ENCODE assay signal across 12 mouse cellular contexts in genomic region chr5:77532261-77533015, GRCm38 (mm10).
DNase-seq lines count a peak whose midpoint lies in the region; ATAC-seq lines count a peak whose summit lies in the region.
"Had no signal": no experiment of that assay in that cellular context is flagged by ENCODE, and none has a peak within 500 bp of the region (broad histone marks: within the 10 kb centered on the region; RNA-seq: fewer than 3 reads in every experiment).

No protein-coding gene starts in this region.

- no peaks in the 10 kb centered on the region for H3K27me3 ChIP-seq in forebrain, embryonic 15.5 days
- no peaks in the 10 kb centered on the region for H3K27me3 ChIP-seq in forebrain, embryonic 12.5 days
- H3K27me3 ChIP-seq: neural tube, embryonic 12.5 days had no signal

- H3K36me3 ChIP-seq in forebrain, embryonic 15.5 days: no peaks in the 10 kb centered on the region
- H3K36me3 ChIP-seq in forebrain, embryonic 12.5 days (replicated peaks): no peaks in the 10 kb centered on the region
- H3K36me3 ChIP-seq: heart, embryonic 10.5 days; neural tube, embryonic 12.5 days had no signal

- no peak overlapping the region for H3K4me2 ChIP-seq in forebrain, embryonic 15.5 days (replicated peaks)
- no peak overlapping the region for H3K4me2 ChIP-seq in forebrain, embryonic 12.5 days
- H3K4me2 ChIP-seq: neural tube, embryonic 12.5 days had no signal

- WGBS in forebrain, embryonic 15.5 days: 59% methylated on average over 19 of the region's 19 CpGs
- 73% methylated on average over 19 of the region's 19 CpGs for WGBS in forebrain, embryonic 12.5 days

- peak; percentile 13 for DNase-seq in right cerebral cortex, adult 18-20 months
- DNase-seq in right cerebral cortex, postnatal 14 days: no peak
- DNase-seq in layer of hippocampus, adult 8-10 months (ENCODE audit: low spot score in 2 of 2): peak; percentile 7 to 23
- no peak for DNase-seq in spleen, postnatal 14 days (ENCODE audit: low spot score in 2 of 2)
- DNase-seq in gastrocnemius, postnatal 4 days (ENCODE audit: low spot score in 2 of 2): no peak
- DNase-seq: thymus, postnatal 4 days had no signal

- no peak overlapping the region for H3K9ac ChIP-seq in forebrain, embryonic 15.5 days (replicated peaks)
- no peak overlapping the region for H3K9ac ChIP-seq in forebrain, embryonic 12.5 days
- H3K9ac ChIP-seq: neural tube, embryonic 12.5 days had no signal

- no peaks in the 10 kb centered on the region for H3K9me3 ChIP-seq in forebrain, embryonic 15.5 days
- H3K9me3 ChIP-seq in forebrain, embryonic 12.5 days: no peaks in the 10 kb centered on the region
- H3K9me3 ChIP-seq: heart, embryonic 10.5 days; neural tube, embryonic 12.5 days had no signal

- 0 out of 2 replicates have a peak, but pooled peaks cover 3% of the 10 kb centered on the region for H3K4me1 ChIP-seq in forebrain, embryonic 15.5 days
- peaks cover 4% of the 10 kb centered on the region; the same call in 1 of the 2 replicates for H3K4me1 ChIP-seq in forebrain, embryonic 12.5 days
- H3K4me1 ChIP-seq: heart, embryonic 10.5 days; neural tube, embryonic 12.5 days had no signal

- no peak overlapping the region for H3K4me3 ChIP-seq in forebrain, embryonic 15.5 days
- no peak overlapping the region for H3K4me3 ChIP-seq in forebrain, embryonic 12.5 days (replicated peaks)
- H3K4me3 ChIP-seq: heart, embryonic 10.5 days; neural tube, embryonic 12.5 days had no signal

- 0 out of 2 replicates have a peak overlapping the region, but pooled peaks have one; percentile 28 for H3K27ac ChIP-seq in forebrain, embryonic 15.5 days (replicated peaks)
- H3K27ac ChIP-seq in forebrain, embryonic 12.5 days: no peak overlapping the region
- H3K27ac ChIP-seq: heart, embryonic 10.5 days; kidney, postnatal 0 days; neural tube, embryonic 12.5 days had no signal

- ATAC-seq in forebrain, embryonic 15.5 days (replicated peaks): no peak; the same call in 1 of the 2 replicates
- no peak for ATAC-seq in forebrain, embryonic 12.5 days (ENCODE audit: low FRiP score)
- ATAC-seq: CD4-positive, CD25-positive, alpha-beta regulatory T cell, adult 4 months had no signal

Comparison
In these comparisons a context has a peak if more than half of its experiments do, and no peak if none do; other contexts are left out.
1. DNase-seq: peak in right cerebral cortex, adult 18-20 months (single experiment) and layer of hippocampus, adult 8-10 months (2 of 2); none in right cerebral cortex, postnatal 14 days (single experiment), spleen, postnatal 14 days (0 of 2) and gastrocnemius, postnatal 4 days (0 of 2).